Mouse (Mus musculus) CD4-positive, CD25-positive, alpha-beta regulatory T cell, adult 2 months (primary cell): ENCODE results near the gene Msn.
"Not testable (repeated sequence)": the region's sequence is repeated elsewhere in the genome, so short reads cannot be mapped to it uniquely, and the experiment has no call there.

Experiments used
- DNase-seq: peaks from one replicate; pipeline ENCODE4 v3.0.0-alpha.2; 2012; ENCODE audit warnings: low read depth, low spot score

Msn gene

DNA sequence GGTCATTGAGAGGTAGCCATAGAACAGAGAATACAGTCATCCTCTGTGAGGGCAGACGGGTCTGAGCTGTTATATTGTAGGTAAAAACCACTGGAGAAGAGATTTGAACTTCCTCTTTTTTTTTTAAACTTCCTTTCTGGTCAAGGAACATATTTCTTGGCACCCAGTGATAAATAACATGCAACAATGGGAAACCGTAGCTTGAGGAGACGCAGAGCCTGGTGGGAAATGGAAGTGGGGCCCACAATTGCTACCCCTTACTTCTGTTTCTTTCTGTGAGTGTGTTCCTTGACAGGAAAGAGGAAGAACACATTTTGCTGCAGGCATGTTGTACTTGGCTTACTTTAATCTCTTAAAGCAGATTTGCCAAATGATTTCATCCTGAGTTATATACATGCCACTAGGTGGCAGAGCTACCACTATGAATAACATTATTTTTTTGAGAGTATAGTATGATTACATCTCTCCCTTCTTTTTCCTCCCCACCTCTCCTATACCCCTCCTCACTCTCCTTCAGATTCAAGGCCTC is 49.2 kb downstream of the Msn start:
- DNase-seq = peak; percentile 22

DNA sequence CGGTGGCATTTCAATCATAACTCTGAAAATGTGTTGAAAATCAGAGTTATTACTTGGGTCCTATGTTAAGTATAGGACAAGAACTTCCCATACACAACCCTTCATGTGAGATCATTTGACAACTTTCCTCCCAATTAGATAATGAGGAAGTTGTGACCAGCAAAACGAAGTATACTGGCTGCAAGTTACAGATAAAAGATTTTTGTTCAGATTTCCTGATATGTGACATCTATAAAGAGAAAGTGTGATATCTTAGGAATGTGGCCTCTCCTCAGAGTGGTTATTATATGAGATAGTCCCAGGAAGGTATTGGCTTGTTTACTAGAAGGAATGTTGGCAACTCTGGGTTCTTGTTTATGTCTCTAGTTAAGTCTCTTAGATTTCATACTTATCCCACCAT is 52.4 kb downstream of the Msn start:
- no peak for DNase-seq

DNA sequence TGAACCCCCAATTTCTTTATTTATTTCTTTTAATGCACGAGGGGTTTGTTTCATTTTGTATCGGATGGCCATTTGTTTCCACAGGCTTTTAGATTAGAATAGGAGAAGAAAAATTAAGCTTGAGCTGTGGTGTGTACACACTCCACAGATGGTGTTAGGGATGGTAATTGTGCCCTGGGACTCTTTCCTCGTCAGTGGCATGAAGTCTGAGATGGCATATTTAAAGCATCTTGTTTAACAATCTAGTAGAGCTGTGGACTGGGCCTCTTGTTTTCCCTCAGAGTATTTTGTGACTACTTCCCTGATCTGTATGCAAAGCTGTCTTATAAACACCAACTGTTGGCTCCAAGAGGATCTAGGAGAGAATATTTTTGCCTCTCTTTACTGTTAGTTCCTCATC is 57.5 kb downstream of the Msn start:
- no peak for DNase-seq

DNA sequence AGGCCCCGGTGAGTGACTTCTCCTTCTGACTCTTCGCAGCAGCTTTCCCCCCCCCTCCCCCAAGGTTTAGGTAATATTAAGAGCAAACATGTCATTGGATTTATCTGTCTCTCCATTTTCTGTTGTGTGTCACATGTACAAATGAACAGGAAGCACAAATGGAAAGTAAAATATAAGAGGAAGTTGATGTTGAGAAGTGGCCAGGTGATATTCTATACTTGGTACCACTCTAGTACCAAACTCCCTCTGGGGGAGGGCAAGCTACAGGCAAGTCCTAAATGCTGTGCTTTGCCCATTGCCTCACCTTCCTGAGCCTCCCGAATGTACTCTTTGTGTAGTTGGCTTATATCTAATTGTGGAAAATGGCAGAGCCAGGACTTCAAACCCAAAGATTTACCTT is 62.1 kb downstream of the Msn start:
- no peak for DNase-seq

DNA sequence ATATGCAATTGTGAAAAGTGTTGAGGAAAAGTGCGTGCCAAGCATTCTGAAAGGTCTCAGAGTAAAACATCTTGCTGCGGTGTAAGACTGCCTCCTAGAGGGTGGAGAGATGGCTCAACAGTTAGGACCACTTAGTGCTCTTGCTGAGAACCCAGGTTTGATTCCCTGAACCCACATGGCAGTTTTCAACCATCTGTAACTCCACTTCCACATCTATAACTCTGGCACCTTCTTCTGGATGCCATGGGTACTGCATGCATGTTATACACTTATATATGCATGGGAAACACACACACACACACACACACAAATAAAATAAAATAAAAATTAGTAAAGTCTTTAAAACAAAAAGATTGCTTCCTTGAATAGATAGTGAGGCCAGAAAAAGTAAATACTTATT is 66.7 kb downstream of the Msn start:
- peak; percentile 65 for DNase-seq

DNA sequence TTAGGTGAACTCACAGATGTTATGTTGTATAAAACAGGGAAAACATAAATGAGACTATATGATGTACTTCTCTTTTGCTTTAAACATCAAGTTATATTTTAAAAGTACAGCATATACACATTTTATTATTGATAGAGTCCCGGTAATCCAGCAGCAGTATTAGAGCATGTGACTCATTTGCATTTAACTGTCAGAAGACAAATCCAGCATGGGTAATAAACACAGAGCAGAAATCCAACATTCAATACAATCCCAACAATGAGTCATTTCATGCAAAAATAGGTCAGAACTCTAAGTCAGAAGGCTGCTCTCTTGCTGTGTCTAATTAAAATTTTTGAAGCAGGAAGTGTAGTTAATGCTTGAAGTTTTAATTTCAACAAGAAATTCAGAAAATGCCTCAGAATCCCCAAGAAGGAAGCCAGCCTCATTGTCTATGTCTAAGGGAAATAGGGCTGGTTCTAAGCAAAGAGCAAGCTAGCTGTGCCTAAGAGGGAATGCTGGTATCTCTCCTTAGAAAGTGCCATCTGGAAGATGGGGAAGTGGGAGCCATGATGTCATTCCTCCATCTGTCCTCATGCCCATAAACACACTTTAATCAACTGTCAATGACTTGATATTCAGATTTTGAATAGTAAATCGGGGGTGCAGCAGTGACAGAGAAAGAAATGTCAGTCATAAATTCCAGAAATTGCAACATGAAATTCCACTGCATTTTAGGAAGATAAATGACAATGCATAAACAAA is 76.0 kb downstream of the Msn start:
- no peak for DNase-seq

DNA sequence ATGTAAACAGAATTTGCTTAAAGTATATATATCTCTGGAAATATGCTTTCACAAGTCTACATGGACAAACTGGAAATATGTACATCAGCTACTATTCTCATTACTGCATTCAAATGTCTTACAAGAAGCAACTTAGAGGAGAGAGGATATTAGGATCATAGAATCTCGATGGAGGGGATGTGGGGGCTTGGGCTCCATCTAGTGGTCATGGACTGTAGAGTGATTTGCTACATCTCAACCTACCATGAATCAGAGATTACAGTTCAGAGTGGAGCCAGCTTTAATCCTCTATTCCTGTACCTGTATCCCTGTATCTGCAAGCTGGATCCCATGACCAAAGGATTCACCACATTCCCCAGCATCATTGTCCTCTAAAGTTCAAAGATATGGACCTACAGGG is 82.6 kb downstream of the Msn start:
- DNase-seq = peak; percentile 73

DNA sequence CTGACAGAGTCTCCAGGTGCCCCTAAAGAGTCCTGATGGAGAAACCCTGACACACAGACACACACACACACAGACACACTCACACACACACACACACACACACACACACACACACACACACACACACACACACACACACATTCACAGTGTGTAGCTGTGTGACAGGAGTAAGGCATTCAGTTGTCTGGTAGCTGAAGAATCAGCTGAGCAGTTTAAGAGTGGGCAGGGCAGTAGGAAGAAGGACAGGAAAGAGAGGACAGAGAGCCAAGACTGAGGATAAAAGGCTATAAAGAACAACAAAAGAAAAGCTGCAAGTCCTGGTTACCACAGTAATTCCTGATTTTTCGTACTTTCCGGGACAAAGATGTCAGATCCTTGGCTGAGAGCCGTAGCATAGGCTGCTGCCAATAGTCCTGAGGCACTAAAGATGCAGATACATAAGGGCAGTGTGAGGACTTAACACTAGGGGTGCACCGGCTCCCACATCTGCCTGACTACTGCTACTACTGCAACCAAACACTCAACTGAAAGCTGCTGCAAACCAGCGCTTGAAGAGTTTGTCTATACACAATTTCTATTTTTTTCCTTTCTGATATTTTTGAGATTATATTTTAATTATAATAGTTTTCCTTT is 88.4 kb downstream of the Msn start:
- DNase-seq = no peak

DNA sequence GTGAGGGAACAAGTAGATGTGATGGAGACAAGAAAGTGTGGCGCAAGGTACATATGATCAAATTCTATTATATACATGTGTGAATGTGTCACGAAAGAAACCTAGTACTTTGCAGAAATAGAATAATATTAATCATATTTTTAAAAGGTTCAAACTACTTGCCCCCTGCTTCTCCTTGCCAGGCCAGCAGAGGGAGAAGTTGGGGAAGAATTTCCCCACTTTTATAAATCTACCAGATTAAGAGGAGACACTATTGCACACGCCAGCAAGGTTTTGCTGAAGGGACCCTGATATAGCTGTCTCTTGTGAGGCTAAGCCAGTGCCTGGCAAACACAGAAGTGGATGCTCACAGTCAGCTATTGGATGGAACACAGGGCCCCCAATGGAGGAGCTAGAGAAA is 109.3 kb downstream of the Msn start:
- DNase-seq = not testable (repeated sequence)

DNA sequence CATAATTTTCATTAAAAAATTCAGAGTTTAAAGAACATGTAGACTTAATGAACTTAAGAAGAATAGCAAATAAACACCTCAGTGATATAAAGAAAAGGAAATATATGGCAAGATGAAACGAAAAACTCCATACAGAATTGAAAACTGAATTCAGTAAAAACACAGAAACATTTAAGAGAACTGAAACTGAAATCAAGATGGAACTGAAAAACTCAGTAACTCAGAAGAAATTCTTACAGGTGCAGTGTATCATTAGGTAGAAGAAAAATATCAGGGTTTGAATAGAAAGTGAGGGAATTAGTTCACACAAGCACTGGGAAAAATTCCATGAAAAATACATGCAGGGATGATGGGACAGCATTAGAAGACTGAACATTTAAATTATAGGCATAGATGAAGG is 111.0 kb downstream of the Msn start:
- DNase-seq = no peak

DNA sequence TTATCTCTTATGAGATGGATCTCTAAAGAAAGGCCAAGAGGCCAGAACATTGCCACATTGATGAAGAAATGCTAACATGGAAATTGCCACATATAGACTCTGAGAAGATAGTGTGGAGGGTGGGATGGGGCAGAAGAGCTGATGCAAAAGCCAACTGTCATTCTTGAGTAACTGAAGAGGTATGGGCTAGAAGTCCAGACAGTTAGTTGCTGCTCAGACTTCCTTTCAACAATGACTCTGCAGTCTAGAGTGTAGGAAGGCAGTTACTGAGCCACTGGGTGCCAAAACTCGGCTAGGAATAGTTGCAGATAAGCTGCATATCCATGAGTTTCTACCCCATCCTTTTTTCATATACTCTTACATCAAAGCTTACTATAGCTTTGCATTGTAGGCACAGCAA is 122.2 kb downstream of the Msn start:
- DNase-seq = no peak
